Mouse (Mus musculus): ENCODE measurements at regions not wholly inside any gene's neighbourhood (a gene's known extent, or its start where the extent isn't known, plus 50 kb on each side); places are given as distances from the start of the nearest gene placed in this dataset.

DNA sequence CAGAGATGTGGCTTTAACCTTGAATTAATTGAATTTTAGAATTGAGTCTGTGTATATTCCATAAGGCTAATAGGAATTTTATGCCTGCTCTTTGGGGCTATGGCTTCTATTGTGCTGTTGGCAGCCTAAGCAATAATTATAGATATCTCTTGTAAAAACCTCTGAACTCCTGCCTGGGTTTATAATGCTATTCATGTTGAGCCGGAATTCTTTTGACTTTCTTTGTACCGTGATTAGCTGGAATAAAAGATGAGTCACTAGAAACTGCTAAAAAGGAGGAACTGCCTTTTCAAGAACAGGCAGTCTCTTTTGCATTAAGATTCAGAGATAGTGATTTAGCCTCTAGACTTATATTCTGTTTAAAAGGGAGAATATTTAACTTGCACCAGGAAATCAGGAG is 71.4 kb downstream of the Pabpc6 start:
- TF ChIP-seq CTCF (IDR thresholded peaks at IDR 0.05; ENCODE audit: low read depth) = no peak
- TF ChIP-seq EP300 (IDR thresholded peaks at IDR 0.05; ENCODE audit: low read depth) = no peak
